Mouse (Mus musculus) G1E-ER4 (cell line): ENCODE results near the gene Ccnl2. TPM values are rescaled to one million over a fixed set of nuclear protein-coding genes. Genes with fewer than 3 reads are reported as not detected.

Source experiments
- GATA1 ChIP-seq: IDR thresholded peaks from one replicate; pipeline ENCODE4 v1.8.0; 2012; ENCODE audit warnings: low read length, inconsistent platforms
- polyA plus RNA-seq: library from polyadenylated mRNA; stranded (reverse); fragments of >175 nt; gene quantifications from 2 replicates; pipeline ENCODE4 v1.2.3, GENCODE M21; 2012

The Ccnl2 gene
- 41.7 and 52.9 TPM in 2 replicates for polyA plus RNA-seq

DNA sequence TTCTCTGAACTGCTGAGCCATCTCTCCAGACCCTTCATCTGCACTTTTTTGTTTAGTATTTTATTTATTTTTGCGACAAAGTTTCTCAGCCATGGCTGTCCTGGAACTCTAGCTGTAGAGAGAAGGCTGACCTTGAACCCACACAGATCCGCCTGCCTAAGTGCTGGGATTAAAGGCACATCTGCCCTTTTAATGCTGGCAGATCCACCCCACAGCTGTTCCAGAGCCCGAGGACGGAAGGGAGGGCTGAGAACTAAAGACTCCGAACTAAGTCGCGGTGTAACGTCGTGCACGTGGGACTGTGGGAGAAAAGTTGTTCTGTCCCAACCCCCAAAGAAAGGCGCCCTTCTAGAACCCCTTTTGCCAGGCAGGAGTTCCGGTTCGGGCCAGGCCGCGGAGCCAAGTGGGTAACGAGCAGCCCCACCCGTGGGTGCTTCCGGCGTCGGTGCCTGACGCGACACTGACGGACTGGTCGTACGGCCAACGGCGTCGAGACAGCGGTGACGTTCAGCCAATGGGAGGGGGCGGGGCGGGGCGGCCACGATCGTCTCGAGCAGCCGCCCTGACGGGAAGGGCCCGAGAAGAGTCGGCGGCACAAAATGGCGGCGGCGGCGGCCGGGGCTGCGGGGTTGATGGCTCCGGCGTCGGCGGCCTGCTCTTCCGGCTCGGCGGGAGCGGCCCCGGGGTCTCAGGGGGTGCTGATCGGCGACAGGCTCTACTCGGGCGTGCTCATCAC, at the start of gene Ccnl2:
Gene Ccnl2, plus strand, starts transcription at position 561 of the 736 bp plus-strand sequence.
- TF ChIP-seq GATA1 = no peak

DNA sequence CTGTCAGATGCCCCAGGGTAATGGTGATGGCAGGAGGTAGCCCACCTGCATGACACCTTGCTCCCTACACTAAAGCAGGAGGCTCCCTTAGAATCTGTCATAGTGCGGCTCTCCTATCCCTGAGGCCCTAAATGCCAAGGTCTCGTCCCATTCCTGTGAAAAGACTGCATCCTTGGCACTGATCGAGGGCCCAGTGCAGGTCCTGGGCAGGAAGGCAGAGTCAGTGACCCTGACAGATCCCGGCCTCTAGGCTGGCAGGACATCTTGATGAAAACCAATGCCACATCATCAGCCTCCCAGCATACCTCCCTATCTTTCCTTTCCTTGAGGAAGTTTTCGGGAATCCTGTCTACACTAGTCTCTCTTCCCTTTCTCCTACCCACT, 42.8 kb upstream of the Ccnl2 start:
- TF ChIP-seq GATA1 = no peak

DNA sequence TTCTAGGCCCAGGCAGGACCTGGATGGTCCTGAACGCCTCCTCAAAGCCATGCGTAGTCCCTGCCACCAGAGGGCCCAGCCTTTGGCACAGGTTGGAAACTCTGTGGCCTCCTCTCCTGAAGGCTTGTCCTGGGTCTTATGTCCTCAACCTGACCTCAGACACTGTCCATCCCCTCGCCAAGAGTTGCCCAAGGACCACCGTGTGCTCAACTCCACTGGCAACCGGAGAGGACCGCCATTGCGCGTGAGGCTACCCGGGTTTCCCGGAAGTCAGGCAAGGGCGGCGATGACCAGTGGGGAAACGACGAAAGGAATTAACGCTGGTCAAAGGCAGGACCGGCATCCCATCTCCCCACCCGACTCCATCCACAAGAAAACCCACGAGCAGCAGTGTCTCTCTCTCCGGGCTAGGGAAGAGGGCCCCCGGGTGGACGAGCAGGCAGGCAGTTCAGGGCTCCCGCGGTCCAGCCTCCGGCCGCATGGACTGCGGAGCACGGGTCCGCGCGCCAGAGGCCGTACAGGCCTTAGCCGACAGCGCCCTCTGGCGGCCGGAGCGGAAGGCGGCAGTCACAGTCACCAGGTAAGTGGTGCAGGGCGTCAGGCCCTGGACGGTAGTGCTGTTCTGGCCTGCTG, 42.3 kb upstream of the Ccnl2 start:
- no peak for TF ChIP-seq GATA1

DNA sequence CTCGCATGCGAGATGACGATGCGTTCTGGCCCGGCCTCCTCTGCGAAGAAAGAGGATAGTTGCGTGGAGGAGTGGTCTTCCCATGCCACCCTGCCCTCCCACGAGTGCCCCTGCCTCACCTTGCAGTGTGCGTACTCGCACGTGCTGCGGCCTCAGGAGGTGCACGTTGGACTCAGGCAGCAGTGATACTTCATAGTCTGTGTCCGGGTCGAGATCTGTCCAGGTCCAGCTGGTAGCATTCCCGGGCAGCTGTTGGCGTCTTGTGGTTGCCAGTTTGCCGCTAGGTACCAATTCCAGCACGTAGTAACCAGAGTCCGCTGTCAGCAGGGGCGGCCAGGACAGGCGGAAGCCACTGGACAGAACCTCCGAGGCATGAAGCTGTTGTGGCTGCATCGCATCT, 41.7 kb upstream of the Ccnl2 start:
- TF ChIP-seq GATA1 = no peak

DNA sequence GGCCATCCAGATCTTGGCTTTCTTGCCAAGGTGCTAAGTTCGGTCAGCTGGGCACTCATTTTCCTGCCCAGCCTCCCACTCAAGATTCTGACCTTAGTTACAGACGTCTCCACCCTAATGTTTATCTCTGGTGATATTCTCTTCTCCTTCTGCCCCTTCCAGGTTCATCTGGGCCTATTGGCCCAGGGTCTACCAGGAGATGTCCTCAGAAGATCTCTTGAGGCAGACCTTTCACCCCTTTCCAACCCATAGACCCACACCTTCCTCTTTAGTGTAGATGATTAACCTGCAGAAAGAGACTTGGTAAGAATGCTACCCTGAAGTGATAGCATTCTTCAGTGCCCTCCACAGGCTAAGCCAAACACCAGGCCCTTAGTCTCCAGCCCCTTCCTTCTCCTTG, 40.6 kb upstream of the Ccnl2 start:
- no peak for TF ChIP-seq GATA1

DNA sequence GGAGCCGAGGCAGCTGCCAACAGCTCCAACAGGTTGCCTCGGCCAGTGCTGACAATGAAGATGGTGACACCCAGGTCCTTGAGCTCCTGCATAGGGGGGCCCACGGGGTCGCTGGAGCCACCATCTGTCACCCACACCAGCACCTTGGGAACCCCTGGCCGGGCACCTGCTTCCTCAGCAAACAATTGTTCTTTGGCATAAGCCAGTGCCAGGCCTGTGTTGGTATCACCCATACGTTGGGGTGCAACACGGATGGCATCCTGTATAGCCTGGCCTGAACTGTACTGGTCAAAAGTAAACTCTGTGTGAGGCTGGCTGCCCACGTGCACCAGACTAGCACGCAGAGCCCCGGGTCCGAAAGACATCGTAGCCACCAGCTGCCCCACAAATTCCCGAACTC, 39.5 kb upstream of the Ccnl2 start:
- no peak for TF ChIP-seq GATA1

DNA sequence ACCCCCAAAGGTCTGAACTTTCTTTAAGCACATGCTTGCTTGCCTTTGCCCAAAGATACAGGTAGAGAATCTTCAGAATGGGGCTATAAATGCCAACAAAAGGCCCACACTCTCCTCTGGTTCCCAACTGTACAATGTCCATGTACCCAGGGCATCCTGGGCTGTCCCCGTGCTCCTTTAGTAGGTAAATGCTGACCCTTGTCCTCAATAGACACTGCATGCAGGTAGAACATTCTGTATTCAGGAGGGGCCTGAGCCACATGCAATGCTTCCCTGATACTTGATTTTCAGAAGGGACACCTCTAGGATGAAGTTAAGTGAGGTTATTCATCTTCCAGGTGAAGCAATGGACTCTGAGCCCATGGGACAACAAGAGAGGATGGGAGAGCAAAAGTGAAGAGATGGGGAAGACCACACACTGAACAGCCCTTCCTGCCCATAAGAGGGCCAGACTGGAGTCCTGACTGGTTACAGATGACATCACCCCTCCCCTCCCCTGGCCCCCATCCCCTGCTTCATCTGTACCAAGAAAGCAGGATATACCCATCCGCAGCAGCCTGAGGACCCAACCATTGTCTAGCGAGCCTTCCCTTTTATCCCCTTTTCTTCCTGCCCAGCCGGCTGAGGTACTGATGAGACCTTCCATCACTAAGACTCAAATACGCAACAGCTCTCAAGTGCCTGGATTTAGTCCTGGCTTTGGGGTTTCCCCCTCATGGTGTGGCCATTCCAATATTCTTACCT, 38.8 kb upstream of the Ccnl2 start:
- no peak for TF ChIP-seq GATA1

DNA sequence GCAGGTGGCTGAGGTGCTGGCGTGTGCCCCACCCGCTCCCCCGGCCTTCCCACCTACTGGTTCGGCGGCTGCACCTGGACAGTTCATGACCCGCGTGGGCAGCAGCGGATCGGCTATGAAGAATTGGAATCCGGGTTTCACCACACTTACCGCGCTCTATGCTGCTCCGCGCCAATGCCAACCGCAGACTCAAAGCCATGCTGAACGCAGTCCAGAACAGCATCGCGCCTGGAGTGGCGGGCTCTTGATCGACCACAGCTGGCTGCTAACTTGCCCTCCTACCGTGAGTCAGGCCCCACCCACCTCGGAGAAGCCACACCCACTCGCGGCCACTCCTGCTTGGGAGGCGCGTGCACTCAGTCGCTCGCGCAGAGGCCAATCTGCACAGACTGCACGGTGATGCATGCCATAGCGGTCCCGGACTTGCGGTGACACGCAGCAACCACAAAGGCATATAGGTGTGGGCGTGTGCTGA, 38.0 kb upstream of the Ccnl2 start, which contains the start of gene Vwa1:
Gene Vwa1, minus strand, starts transcription at position 419 of the 475 bp plus-strand sequence.
- no peak for TF ChIP-seq GATA1

DNA sequence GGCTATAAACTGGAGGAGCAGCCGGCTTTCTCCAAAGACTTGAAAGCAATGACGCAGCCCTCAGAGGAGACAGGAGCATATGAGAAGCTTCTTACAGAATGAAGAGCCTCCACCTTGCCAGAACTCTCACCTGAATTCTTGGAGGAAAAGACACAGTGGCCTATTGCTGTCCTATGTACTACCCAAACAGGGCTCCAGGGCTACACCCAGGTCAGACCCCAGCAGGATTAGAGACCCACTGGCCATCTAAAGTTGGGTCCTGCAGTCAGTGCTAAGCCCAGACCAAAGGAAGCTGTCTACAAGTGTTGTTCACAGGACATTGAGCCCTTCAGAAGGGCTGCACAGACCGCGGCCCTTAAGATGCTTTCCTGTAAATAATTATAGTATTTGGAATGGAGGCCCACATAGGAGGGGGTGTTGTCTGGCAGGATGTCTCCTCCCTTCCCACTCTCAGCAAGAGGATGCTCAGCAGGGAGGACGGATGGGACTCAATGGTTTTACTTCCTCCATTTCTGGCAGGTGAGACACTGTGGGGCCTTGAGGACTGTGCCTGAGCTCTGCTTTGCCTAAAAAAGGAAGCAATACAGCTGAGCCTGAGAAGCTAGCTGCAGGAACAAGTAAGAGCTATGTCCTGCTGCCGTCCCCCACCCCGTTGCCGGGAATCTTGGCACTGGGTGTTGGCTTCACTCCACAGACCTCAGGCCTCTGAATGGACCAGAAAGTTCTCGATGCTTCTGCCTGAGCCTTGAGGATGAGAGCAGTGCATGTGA, 37.1 kb upstream of the Ccnl2 start:
- TF ChIP-seq GATA1 = no peak

DNA sequence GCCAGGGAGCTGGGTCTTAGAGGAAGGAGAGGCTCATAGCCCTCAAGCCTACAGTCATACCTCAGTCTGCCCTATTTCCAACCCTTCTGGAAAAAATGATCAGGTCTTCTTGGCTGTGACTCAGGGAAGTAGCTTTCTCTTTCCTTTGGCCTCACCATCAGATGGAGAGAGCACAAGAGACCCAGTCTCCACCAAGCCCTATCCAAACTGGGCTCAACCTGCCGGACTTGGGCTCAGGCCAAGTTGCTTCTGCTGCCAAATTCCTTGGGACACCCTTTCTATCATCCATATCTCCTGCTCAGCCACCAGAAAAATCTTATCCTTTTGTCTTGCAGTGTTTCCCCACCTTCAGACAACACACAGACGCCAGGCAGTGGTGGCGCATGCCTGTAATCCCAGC, 36.4 kb upstream of the Ccnl2 start:
- no peak for TF ChIP-seq GATA1

DNA sequence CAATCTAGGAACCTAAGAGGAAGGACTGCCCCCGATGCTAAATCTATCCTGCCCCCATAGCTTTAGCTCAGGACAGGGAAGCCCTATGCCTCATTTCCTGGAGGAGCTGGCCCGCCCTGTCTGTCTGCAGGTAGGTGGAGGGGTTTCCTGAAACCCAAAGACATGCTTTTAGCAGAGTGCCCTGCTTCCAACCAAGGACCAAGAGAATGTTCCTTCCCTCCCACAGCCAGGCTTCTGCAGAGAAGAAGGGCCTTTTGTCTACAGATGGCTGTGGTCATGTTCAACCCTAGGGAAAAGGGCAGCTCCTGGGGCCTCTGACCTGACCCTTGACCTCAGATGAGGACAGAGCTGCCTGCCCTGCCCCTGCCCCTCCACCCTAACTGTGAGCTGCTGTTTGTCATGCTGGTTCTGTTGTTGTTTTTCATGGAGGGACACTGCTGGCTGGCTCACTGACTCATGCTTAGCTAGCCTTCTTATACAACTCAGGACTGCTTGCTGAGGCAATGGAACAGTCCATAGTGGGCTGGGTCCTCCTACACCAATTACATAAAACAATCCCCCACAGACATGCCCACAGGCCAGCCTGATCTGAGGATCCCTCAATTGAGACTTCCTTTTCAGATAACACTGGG, 35.5 kb upstream of the Ccnl2 start:
- TF ChIP-seq GATA1 = no peak

DNA sequence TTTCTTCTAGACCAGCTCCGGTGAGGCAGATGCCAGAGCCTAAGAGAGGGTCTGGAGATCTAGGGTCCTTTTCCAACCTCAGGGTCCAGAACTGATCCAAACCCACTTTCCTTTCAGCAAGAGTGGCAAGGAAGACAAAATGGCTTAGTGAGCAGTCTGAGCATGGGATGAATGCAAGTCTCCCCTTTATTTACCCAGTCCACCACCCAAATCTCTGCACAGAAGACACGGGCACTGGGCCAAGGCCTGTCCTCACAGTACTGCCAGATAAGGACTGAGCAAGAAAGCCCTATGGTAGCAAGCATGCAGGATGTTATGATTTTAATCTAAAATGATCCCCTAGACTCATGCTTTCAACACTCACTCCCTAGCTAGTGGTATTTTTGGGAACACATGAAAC, 34.5 kb upstream of the Ccnl2 start:
- TF ChIP-seq GATA1 = no peak

DNA sequence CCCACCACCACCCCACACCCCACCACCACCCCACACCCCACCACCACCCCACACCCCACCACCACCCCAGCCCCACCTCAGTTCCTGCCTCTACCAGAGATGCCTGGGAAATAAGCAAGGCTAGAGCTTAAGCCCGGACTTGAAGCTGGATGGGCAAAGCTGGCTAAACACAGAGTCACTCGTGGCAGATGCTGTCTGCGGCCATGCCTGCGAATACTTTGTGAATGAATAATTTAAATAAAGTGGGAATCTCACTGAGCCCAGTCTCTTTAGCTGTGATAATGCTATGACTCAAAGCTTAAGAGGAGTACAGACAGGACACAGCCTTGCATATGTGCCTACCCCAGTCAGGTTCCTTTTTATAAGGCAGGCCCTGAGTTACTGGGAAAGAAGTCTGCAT, 32.8 kb upstream of the Ccnl2 start:
- no peak for TF ChIP-seq GATA1

DNA sequence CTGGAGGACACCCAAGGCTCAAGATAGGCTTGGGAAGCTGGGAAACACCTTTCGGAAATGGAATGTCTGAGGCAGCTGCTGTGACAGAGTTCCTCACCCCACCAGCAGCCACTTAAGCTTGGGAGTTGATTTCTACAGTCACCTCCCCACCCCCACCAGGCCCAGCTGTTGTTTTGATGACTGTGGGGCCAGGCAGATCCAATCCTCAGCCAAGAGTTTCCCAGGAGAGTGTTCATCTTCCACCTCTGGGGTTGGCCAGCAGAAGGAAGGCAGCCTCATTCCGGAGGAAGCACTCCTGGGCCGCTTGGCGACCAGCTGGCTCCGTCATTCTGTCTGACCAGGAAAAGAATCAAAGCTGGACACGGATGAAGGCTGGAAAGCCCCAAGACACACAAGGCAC, 31.4 kb upstream of the Ccnl2 start:
- TF ChIP-seq GATA1 = no peak

DNA sequence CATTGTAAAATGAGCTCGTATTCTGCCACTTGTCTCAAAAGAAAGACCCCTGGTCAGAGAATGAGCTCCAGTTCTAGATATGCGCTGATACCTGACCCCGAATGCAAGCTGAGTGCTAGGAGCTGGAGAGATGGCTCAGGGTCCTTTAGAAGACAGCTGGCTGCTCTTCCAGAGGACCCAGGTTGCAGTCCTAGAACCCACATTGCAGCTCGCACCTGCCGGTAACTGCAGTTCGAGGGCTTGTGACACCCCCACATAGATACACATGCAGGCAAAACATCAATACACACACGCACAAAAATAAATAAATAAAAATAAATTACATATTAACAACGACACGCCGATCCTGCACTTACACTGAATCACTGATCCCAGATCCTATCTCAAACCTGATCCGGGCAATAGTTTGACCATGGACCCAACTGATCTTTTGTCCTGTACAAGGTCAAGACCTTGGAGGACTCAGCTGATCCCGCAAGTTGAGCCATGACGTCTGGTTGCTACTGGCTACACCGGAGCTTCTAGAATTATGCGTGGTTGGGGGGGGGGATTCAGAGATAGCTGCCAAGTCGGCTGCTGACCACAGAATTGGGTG, 28.7 kb upstream of the Ccnl2 start:
- no peak for TF ChIP-seq GATA1
